Mouse (Mus musculus): ENCODE data around the gene Esrra. TPM values are rescaled to one million over a fixed set of nuclear protein-coding genes. Genes with fewer than 3 reads are reported as not detected.
A peak's percentile ranks its signal among the peaks of the same experiment; 100 is the strongest.
"Not testable (repeated sequence)": the region's sequence is repeated elsewhere in the genome, so short reads cannot be mapped to it uniquely, and the experiment has no call there.

Esrra gene
- total RNA-seq, 2 experiments from 2014 or later = 56.0 to 60.9 TPM

GRCm38 (mm10) chr19:6925611-6926329, 4.2 kb upstream of the Esrra start:
- intact Hi-C loops (cut with DNase I) = no loop called here
- no peak for DNase-seq (ENCODE audit: low spot score in 2 of 2)

GRCm38 (mm10) chr19:6925307-6925573, 3.6 kb upstream of the Esrra start, which contains the start of gene Catsperz:
Gene Catsperz, minus strand, starts transcription at chr19:6925380.
- DNase-seq (ENCODE audit: low spot score in 2 of 2) = no peak
- intact Hi-C loops (cut with DNase I) = no loop called here

GRCm38 (mm10) chr19:6924461-6925306, 3.1 kb upstream of the Esrra start:
- DNase-seq (ENCODE audit: low spot score in 2 of 2) = peak; percentile 89 to 92
- intact Hi-C loops (cut with DNase I) = loop anchor here (5.0 kb wide), 1 partner anchor 53 kb away; the partner anchor contains the start of gene Plcb3

- intact Hi-C loops (cut with DNase I) = loop anchor here (5.0 kb wide), 1 partner anchor 54 kb away; the partner anchor contains the start of gene Plcb3
- DNase-seq (ENCODE audit: low spot score in 2 of 2) = no peak
Observed at GRCm38 (mm10) chr19:6922901-6923735, 1.5 kb upstream of the Esrra start.

- DNase-seq (ENCODE audit: low spot score in 2 of 2) = no peak
- intact Hi-C loops (cut with DNase I) = loop anchor here (5.0 kb wide), 1 partner anchor 56 kb away; the partner anchor contains the start of gene Plcb3
Observed at GRCm38 (mm10) chr19:6920741-6921636, 624 bp downstream of the Esrra start.

GRCm38 (mm10) chr19:6919876-6920740, 1.5 kb downstream of the Esrra start:
- no peak for DNase-seq (ENCODE audit: low spot score in 2 of 2)
- intact Hi-C loops (cut with DNase I) = loop anchor here (5.0 kb wide), 1 partner anchor 57 kb away; the partner anchor contains the start of gene Plcb3

- intact Hi-C loops (cut with DNase I) = no loop called here
- DNase-seq (ENCODE audit: low spot score in 2 of 2) = no peak
Observed at GRCm38 (mm10) chr19:6919431-6919830, 2.2 kb downstream of the Esrra start.

GRCm38 (mm10) chr19:6918321-6918720, 3.3 kb downstream of the Esrra start:
- DNase-seq (ENCODE audit: low spot score in 2 of 2) = no peak
- intact Hi-C loops (cut with DNase I) = no loop called here

GRCm38 (mm10) chr19:6916496-6916895, 5.1 kb downstream of the Esrra start:
- intact Hi-C loops (cut with DNase I) = no loop called here
- no peak for DNase-seq (ENCODE audit: low spot score in 2 of 2)

GRCm38 (mm10) chr19:6915276-6915675, 6.3 kb downstream of the Esrra start:
- no peak for DNase-seq (ENCODE audit: low spot score in 2 of 2)
- intact Hi-C loops (cut with DNase I) = no loop called here

GRCm38 (mm10) chr19:6914540-6914939, 7.1 kb downstream of the Esrra start:
- intact Hi-C loops (cut with DNase I) = no loop called here

GRCm38 (mm10) chr19:6913991-6914390, 7.6 kb downstream of the Esrra start:
- no peak for DNase-seq (ENCODE audit: low spot score in 2 of 2)
- intact Hi-C loops (cut with DNase I) = no loop called here

More at GRCm38 (mm10) chr19:6914540-6914939, 7.1 kb downstream of the Esrra start:
- no peak for DNase-seq (ENCODE audit: low spot score in 2 of 2)

GRCm38 (mm10) chr19:6913036-6913435, 8.6 kb downstream of the Esrra start:
- intact Hi-C loops (cut with DNase I) = no loop called here
- DNase-seq (ENCODE audit: low spot score in 2 of 2) = no peak

- no peak for DNase-seq (ENCODE audit: low spot score in 2 of 2)
- intact Hi-C loops (cut with DNase I) = no loop called here
Observed at GRCm38 (mm10) chr19:6912205-6912970, 9.2 kb downstream of the Esrra start.

GRCm38 (mm10) chr19:6911101-6912074, 10.2 kb downstream of the Esrra start:
- DNase-seq (ENCODE audit: low spot score in 2 of 2) = no peak
- intact Hi-C loops (cut with DNase I) = no loop called here

- DNase-seq (ENCODE audit: low spot score in 2 of 2); intact Hi-C loops (cut with DNase I): not testable (repeated sequence)
Observed at GRCm38 (mm10) chr19:6910306-6910705, 11.3 kb downstream of the Esrra start.

Data from left cerebral cortex, postnatal 14 days (tissue).